In genomic region chr1:190067181-190067580, GRCm38 (mm10) we compare ENCODE assay signal across 21 mouse cellular contexts.
DNase-seq lines count a peak whose midpoint lies in the region; ATAC-seq and TF ChIP-seq lines count a peak whose summit lies in the region.
"Had no signal": no experiment of that assay in that cellular context is flagged by ENCODE, and none has a peak within 500 bp of the region (broad histone marks: within the 10 kb centered on the region; RNA-seq: fewer than 3 reads in every experiment).

No protein-coding gene starts in this region.

- no peak for TF ChIP-seq CTCF in CH12.LX (conservative IDR thresholded peaks at IDR 0.05 in 1 of 2, IDR thresholded peaks at IDR 0.05 in 1 of 2; ENCODE audit: low read depth in 2 of 2, low read length in 2 of 2)

- no peaks in the 10 kb centered on the region for H3K9me3 ChIP-seq in heart, embryonic 12.5 days (replicated peaks)
- no peaks in the 10 kb centered on the region for H3K9me3 ChIP-seq in CH12.LX (replicated peaks; ENCODE audit: low read length)
- H3K9me3 ChIP-seq: embryonic facial prominence, embryonic 12.5 days; forebrain, embryonic 15.5 days; hindbrain, embryonic 13.5 days had no signal

- H3K27me3 ChIP-seq in heart, embryonic 12.5 days (replicated peaks), result no peaks in the 10 kb centered on the region
- no peaks in the 10 kb centered on the region for H3K27me3 ChIP-seq in CH12.LX (replicated peaks)
- H3K27me3 ChIP-seq: embryonic facial prominence, embryonic 12.5 days; forebrain, embryonic 15.5 days had no signal

- peaks cover 47% of the 10 kb centered on the region for H3K4me1 ChIP-seq in heart, embryonic 12.5 days (replicated peaks)
- peaks cover 0 to 16% of the 10 kb centered on the region in 2 experiments; a peak in 2 of 4 replicates for H3K4me1 ChIP-seq in CH12.LX (ENCODE audit: control insufficient read depth in 1 of 2, insufficient read depth in 2 of 2)
- H3K4me1 ChIP-seq: embryonic facial prominence, embryonic 12.5 days; forebrain, embryonic 15.5 days; hindbrain, embryonic 13.5 days had no signal

- H3K9ac ChIP-seq in heart, embryonic 12.5 days, result no peak overlapping the region
- H3K9ac ChIP-seq in CH12.LX (ENCODE audit: insufficient read depth, low read depth), result no peak overlapping the region
- H3K9ac ChIP-seq: embryonic facial prominence, embryonic 12.5 days; forebrain, embryonic 15.5 days; hindbrain, embryonic 13.5 days had no signal

- H3K4me3 ChIP-seq in heart, embryonic 12.5 days, result no peak overlapping the region
- H3K4me3 ChIP-seq in CH12.LX (replicated peaks in 1 of 3; ENCODE audit: low read depth in 2 of 3, low read length in 2 of 3, poor library complexity in 1 of 3), result no peak overlapping the region
- H3K4me3 ChIP-seq: embryonic facial prominence, embryonic 12.5 days; forebrain, embryonic 15.5 days; hindbrain, embryonic 13.5 days had no signal

- in situ Hi-C loops in CH12.LX (cut with MboI; ENCODE audit: low pct_ligation_motif_present, low pct_unique_long_range_greater_than_20kb, low sequenced_read_pairs), result no loop called here

- WGBS in heart, embryonic 12.5 days, result 39% methylated on average over 3 of the region's 3 CpGs

- no peak for TF ChIP-seq POLR2A in CH12.LX (IDR thresholded peaks at IDR 0.05; ENCODE audit: low read depth, low read length)

- TF ChIP-seq EP300 in CH12.LX (IDR thresholded peaks at IDR 0.05; ENCODE audit: low read length), result no peak

- no peak overlapping the region for H3K4me2 ChIP-seq in heart, embryonic 12.5 days
- no peak overlapping the region for H3K4me2 ChIP-seq in CH12.LX (ENCODE audit: insufficient read depth, low read depth, poor library complexity, severe bottlenecking)
- H3K4me2 ChIP-seq: embryonic facial prominence, embryonic 12.5 days; forebrain, embryonic 15.5 days; hindbrain, embryonic 13.5 days had no signal

- dilution Hi-C loops in CH12.LX (cut with MboI; ENCODE audit: extremely low pct_ligation_motif_present, extremely low pct_unique_long_range_greater_than_20kb, low sequenced_read_pairs), result no loop called here

- no peak for ATAC-seq in heart, embryonic 12.5 days (ENCODE audit: insufficient number of reproducible peaks, low FRiP score)
- ATAC-seq: activated CD4-positive, CD25-positive, alpha-beta regulatory T cell, adult 4 months; CD4-positive, CD25-positive, alpha-beta regulatory T cell, adult 4 months; forebrain, embryonic 15.5 days; hindbrain, postnatal 0 days had no signal

- TF ChIP-seq RAD21 in CH12.LX (IDR thresholded peaks at IDR 0.05; ENCODE audit: low read depth, low read length), result no peak

- 0 out of 2 replicates have a peak overlapping the region, but pooled peaks have one; percentile 11 for H3K27ac ChIP-seq in heart, embryonic 12.5 days (ENCODE audit: poor library complexity, severe bottlenecking)
- no peak overlapping the region for H3K27ac ChIP-seq in CH12.LX (ENCODE audit: insufficient read depth, low read depth)
- H3K27ac ChIP-seq: embryonic facial prominence, embryonic 12.5 days; forebrain, embryonic 15.5 days; hindbrain, embryonic 13.5 days; hindbrain, postnatal 0 days had no signal

- peak; percentile 13 for DNase-seq in adrenal gland, postnatal 14 days
- DNase-seq in adrenal gland, postnatal 25 days, result no peak
- no peak for DNase-seq in heart, postnatal 25 days (ENCODE audit: low spot score)
- DNase-seq in 416B (ENCODE audit: low read depth), result peak; percentile 84
- DNase-seq in CH12.LX (ENCODE audit: extremely low read depth), result peak; percentile 29
- DNase-seq: B cell, adult 2 months; cerebellum, adult 11-12 months; cerebellum, adult 9-10 months; cerebellum, postnatal 25 days; gastrocnemius, postnatal 36 days; heart, adult 11 months; heart, postnatal 10 days; kidney, adult 11 months; kidney, adult 9 months had no signal

- intact Hi-C loops in heart, postnatal 25 days (cut with DNase I), result no loop called here

- H3K79me2 ChIP-seq in CH12.LX (replicated peaks; ENCODE audit: control insufficient read depth, extremely low read depth, insufficient read depth, poor library complexity, severe bottlenecking), result no peaks in the 10 kb centered on the region

- H3K36me3 ChIP-seq in heart, embryonic 12.5 days, result no peaks in the 10 kb centered on the region
- no peaks in the 10 kb centered on the region for H3K36me3 ChIP-seq in CH12.LX (replicated peaks in 1 of 2; ENCODE audit: control insufficient read depth in 1 of 2, insufficient read depth in 1 of 2, low read length in 1 of 2)
- H3K36me3 ChIP-seq: embryonic facial prominence, embryonic 12.5 days; forebrain, embryonic 15.5 days; hindbrain, embryonic 13.5 days had no signal

TF ChIP-seq in CH12.LX, 34 proteins besides CTCF, POLR2A, EP300 and RAD21:
- TF ChIP-seq MAFK (IDR thresholded peaks at IDR 0.05; ENCODE audit: insufficient replicate concordance, low read length), result no peak
- TF ChIP-seq USF1 (IDR thresholded peaks at IDR 0.05; ENCODE audit: low read depth, low read length), result no peak
- 0 out of 2 replicates have a peak, but pooled peaks have one; percentile 24 for TF ChIP-seq TBP (conservative IDR thresholded peaks at IDR 0.05; ENCODE audit: low read depth, low read length)
- TF ChIP-seq NRF1 (IDR thresholded peaks at IDR 0.05; ENCODE audit: low read depth, low read length), result no peak
- TF ChIP-seq ETS1 (conservative IDR thresholded peaks at IDR 0.05; ENCODE audit: low read depth, low read length), result no peak

Comparison
In these comparisons a context has a peak if more than half of its experiments do, and no peak if none do; other contexts are left out.
1. DNase-seq: peak in adrenal gland, postnatal 14 days (single experiment), 416B (single experiment) and CH12.LX (single experiment); none in adrenal gland, postnatal 25 days (single experiment) and heart, postnatal 25 days (single experiment).